Mouse (Mus musculus) Muller cell, postnatal 12 days (primary cell): ENCODE measurements around the gene Olfr1065.
"Not testable (repeated sequence)": the region's sequence is repeated elsewhere in the genome, so short reads cannot be mapped to it uniquely, and the experiment has no call there.

Experiments used
- DNase-seq: peaks from one replicate; pipeline ENCODE4 v3.0.0-alpha.2; 2015; ENCODE audit errors: inconsistent ontology term

Gene Olfr1065

GRCm38 (mm10) chr2:86450491-86450890, at the start of gene Olfr1065:
Gene Olfr1065, minus strand, starts transcription at chr2:86450591.
- not testable (repeated sequence) for DNase-seq

- no peak for DNase-seq
These were observed 36.9 kb upstream of the Olfr1065 start, which contains the start of gene Olfr228 for GRCm38 (mm10) chr2:86487286-86487685. Gene Olfr228, minus strand, starts transcription at chr2:86487386.

GRCm38 (mm10) chr2:86464442-86465109, 14.2 kb upstream of the Olfr1065 start:
- peak; percentile 9 for DNase-seq

GRCm38 (mm10) chr2:86460434-86460833, 10.0 kb upstream of the Olfr1065 start:
- DNase-seq = no peak

GRCm38 (mm10) chr2:86456169-86456568, 5.8 kb upstream of the Olfr1065 start, which contains the start of gene Olfr1066:
Gene Olfr1066, minus strand, starts transcription at chr2:86456269.
- DNase-seq = no peak

- DNase-seq = not testable (repeated sequence)
These were observed 8.3 kb downstream of the Olfr1065 start for GRCm38 (mm10) chr2:86442101-86442500.

- not testable (repeated sequence) for DNase-seq
These were observed 21.9 kb downstream of the Olfr1065 start for GRCm38 (mm10) chr2:86428511-86428910.

- not testable (repeated sequence) for DNase-seq
These were observed 23.7 kb downstream of the Olfr1065 start, which contains the start of gene Olfr1062 for GRCm38 (mm10) chr2:86426649-86427048. Gene Olfr1062, minus strand, starts transcription at chr2:86426749.

GRCm38 (mm10) chr2:86413950-86414349, 36.4 kb downstream of the Olfr1065 start, which contains the start of gene Olfr1061:
Gene Olfr1061, minus strand, starts transcription at chr2:86414050.
- no peak for DNase-seq

GRCm38 (mm10) chr2:86395114-86395513, 55.3 kb downstream of the Olfr1065 start:
- no peak for DNase-seq
